Mouse (Mus musculus): ENCODE measurements around the gene Sema4g. TPM values are rescaled to one million over a fixed set of nuclear protein-coding genes. Genes with fewer than 3 reads are reported as not detected.

Gene Sema4g
- 0.03 and 0.04 TPM in 2 replicates for polyA plus RNA-seq (2012)

GRCm38 (mm10) chr19:44988831-44989566, at the start of gene Sema4g:
Sema4g (plus strand) TSS chr19:44989101.
- no peak for TF ChIP-seq GATA1 (IDR thresholded peaks at IDR 0.05; ENCODE audit: low read length)

- TF ChIP-seq GATA1 (IDR thresholded peaks at IDR 0.05; ENCODE audit: low read length) = no peak
Observed at GRCm38 (mm10) chr19:44959633-44960032, 29.3 kb upstream of the Sema4g start.

GRCm38 (mm10) chr19:44965978-44966377, 22.9 kb upstream of the Sema4g start:
- no peak for TF ChIP-seq GATA1 (IDR thresholded peaks at IDR 0.05; ENCODE audit: low read length)

- TF ChIP-seq GATA1 (IDR thresholded peaks at IDR 0.05; ENCODE audit: low read length) = no peak
Observed at GRCm38 (mm10) chr19:44968329-44968728, 20.6 kb upstream of the Sema4g start.

GRCm38 (mm10) chr19:44976636-44977035, 12.3 kb upstream of the Sema4g start:
- TF ChIP-seq GATA1 (IDR thresholded peaks at IDR 0.05; ENCODE audit: low read length) = no peak

GRCm38 (mm10) chr19:44977148-44977547, 11.8 kb upstream of the Sema4g start:
- no peak for TF ChIP-seq GATA1 (IDR thresholded peaks at IDR 0.05; ENCODE audit: low read length)

GRCm38 (mm10) chr19:44980787-44981186, 8.1 kb upstream of the Sema4g start:
- TF ChIP-seq GATA1 (IDR thresholded peaks at IDR 0.05; ENCODE audit: low read length) = no peak

GRCm38 (mm10) chr19:44982477-44983115, 6.3 kb upstream of the Sema4g start:
- TF ChIP-seq GATA1 (IDR thresholded peaks at IDR 0.05; ENCODE audit: low read length) = no peak

GRCm38 (mm10) chr19:44983366-44983765, 5.5 kb upstream of the Sema4g start:
- TF ChIP-seq GATA1 (IDR thresholded peaks at IDR 0.05; ENCODE audit: low read length) = no peak

GRCm38 (mm10) chr19:44984420-44984819, 4.5 kb upstream of the Sema4g start:
- TF ChIP-seq GATA1 (IDR thresholded peaks at IDR 0.05; ENCODE audit: low read length) = no peak

- TF ChIP-seq GATA1 (IDR thresholded peaks at IDR 0.05; ENCODE audit: low read length) = no peak
Observed at GRCm38 (mm10) chr19:44985159-44985988, 3.5 kb upstream of the Sema4g start.

GRCm38 (mm10) chr19:44987004-44987403, 1.9 kb upstream of the Sema4g start:
- no peak for TF ChIP-seq GATA1 (IDR thresholded peaks at IDR 0.05; ENCODE audit: low read length)

GRCm38 (mm10) chr19:44987851-44988250, 1.1 kb upstream of the Sema4g start:
- no peak for TF ChIP-seq GATA1 (IDR thresholded peaks at IDR 0.05; ENCODE audit: low read length)

GRCm38 (mm10) chr19:44988321-44988720, 580 bp upstream of the Sema4g start:
- TF ChIP-seq GATA1 (IDR thresholded peaks at IDR 0.05; ENCODE audit: low read length) = no peak

GRCm38 (mm10) chr19:44989567-44990495, 930 bp downstream of the Sema4g start:
- TF ChIP-seq GATA1 (IDR thresholded peaks at IDR 0.05; ENCODE audit: low read length) = no peak

Data from G1E-ER4 (cell line).